Mouse (Mus musculus): ENCODE data around the gene Ccl2.

The Ccl2 gene

GRCm38 (mm10) chr11:82035356-82035755, at the start of gene Ccl2:
Gene Ccl2 (plus strand): TSS chr11:82035571.
- DNase-seq (ENCODE audit: low spot score) = peak; percentile 15

GRCm38 (mm10) chr11:81996172-81996841, 39.1 kb upstream of the Ccl2 start:
- DNase-seq (ENCODE audit: low spot score) = peak; percentile 64

- no peak for DNase-seq (ENCODE audit: low spot score)
These were observed 38.3 kb upstream of the Ccl2 start for GRCm38 (mm10) chr11:81997085-81997484.

- no peak for DNase-seq (ENCODE audit: low spot score)
These were observed 36.7 kb upstream of the Ccl2 start for GRCm38 (mm10) chr11:81998646-81999045.

GRCm38 (mm10) chr11:81999469-81999868, 35.9 kb upstream of the Ccl2 start:
- DNase-seq (ENCODE audit: low spot score) = no peak

GRCm38 (mm10) chr11:82000581-82000980, 34.8 kb upstream of the Ccl2 start:
- no peak for DNase-seq (ENCODE audit: low spot score)

- DNase-seq (ENCODE audit: low spot score) = no peak
These were observed 30.6 kb upstream of the Ccl2 start for GRCm38 (mm10) chr11:82004810-82005209.

- no peak for DNase-seq (ENCODE audit: low spot score)
These were observed 28.5 kb upstream of the Ccl2 start for GRCm38 (mm10) chr11:82006796-82007423.

GRCm38 (mm10) chr11:82010115-82010514, 25.3 kb upstream of the Ccl2 start:
- DNase-seq (ENCODE audit: low spot score) = no peak

- no peak for DNase-seq (ENCODE audit: low spot score)
These were observed 23.8 kb upstream of the Ccl2 start for GRCm38 (mm10) chr11:82011411-82012193.

GRCm38 (mm10) chr11:82013756-82014155, 21.6 kb upstream of the Ccl2 start:
- no peak for DNase-seq (ENCODE audit: low spot score)

GRCm38 (mm10) chr11:82015066-82015465, 20.3 kb upstream of the Ccl2 start:
- no peak for DNase-seq (ENCODE audit: low spot score)

- DNase-seq (ENCODE audit: low spot score) = no peak
These were observed 19.1 kb upstream of the Ccl2 start for GRCm38 (mm10) chr11:82016181-82016780.

- DNase-seq (ENCODE audit: low spot score) = no peak
These were observed 16.0 kb upstream of the Ccl2 start for GRCm38 (mm10) chr11:82019389-82019788.

GRCm38 (mm10) chr11:82019793-82020192, 15.6 kb upstream of the Ccl2 start:
- no peak for DNase-seq (ENCODE audit: low spot score)

GRCm38 (mm10) chr11:82021406-82021805, 14.0 kb upstream of the Ccl2 start:
- DNase-seq (ENCODE audit: low spot score) = no peak

GRCm38 (mm10) chr11:82022504-82023056, 12.8 kb upstream of the Ccl2 start:
- DNase-seq (ENCODE audit: low spot score) = no peak

GRCm38 (mm10) chr11:82023769-82024168, 11.6 kb upstream of the Ccl2 start:
- DNase-seq (ENCODE audit: low spot score) = no peak

GRCm38 (mm10) chr11:82030171-82030570, 5.2 kb upstream of the Ccl2 start:
- no peak for DNase-seq (ENCODE audit: low spot score)

GRCm38 (mm10) chr11:82032136-82032535, 3.2 kb upstream of the Ccl2 start:
- DNase-seq (ENCODE audit: low spot score) = no peak

- peak; percentile 44 for DNase-seq (ENCODE audit: low spot score)
These were observed 2.6 kb upstream of the Ccl2 start for GRCm38 (mm10) chr11:82032678-82033344.

- DNase-seq (ENCODE audit: low spot score) = no peak
These were observed 925 bp upstream of the Ccl2 start for GRCm38 (mm10) chr11:82034446-82034845.
